Mouse (Mus musculus) stomach, postnatal 0 days (tissue): ENCODE measurements around the gene Arid5b. TPM values are rescaled to one million over a fixed set of nuclear protein-coding genes. Genes with fewer than 3 reads are reported as not detected.

Source experiments
- ATAC-seq: fragments of 200-750 bp; cut with Nextera tagmentation; 2 replicates; pipeline ENCODE4 v1.8.0; 2017; ENCODE audit not compliant: low FRiP score, low TSS enrichment
- DNase-seq: peaks from one replicate; pipeline ENCODE4 v3.0.0-alpha.2; 2016; ENCODE audit warnings: low spot score
- H3K27ac ChIP-seq: fragments of 300-500 bp; sonication (generic); replicated peaks from 2 replicates; pipeline ENCODE4 v1.5.1; 2014; ENCODE audit warnings: mild to moderate bottlenecking, control low read depth
- H3K27me3 ChIP-seq: fragments of 300-500 bp; sonication (generic); 2 replicates; pipeline ENCODE4 v1.6.1; 2014; ENCODE audit warnings: low read length; ENCODE audit not compliant: control insufficient read depth, insufficient read depth
- H3K36me3 ChIP-seq: fragments of 300-500 bp; sonication (generic); 2 replicates; pipeline ENCODE4 v1.6.1; 2014; ENCODE audit warnings: low read length, mixed read lengths; ENCODE audit not compliant: control insufficient read depth, insufficient read depth
- H3K4me1 ChIP-seq: fragments of 300-500 bp; sonication (generic); replicated peaks from 2 replicates; pipeline ENCODE4 v1.6.1; 2014; ENCODE audit warnings: antibody characterized with exemption; ENCODE audit not compliant: control insufficient read depth, insufficient read depth
- H3K4me2 ChIP-seq: fragments of 300-500 bp; sonication (generic); replicated peaks from 2 replicates; pipeline ENCODE4 v1.6.1; 2014; ENCODE audit warnings: low read depth, mild to moderate bottlenecking, control low read depth, moderate library complexity
- H3K4me3 ChIP-seq: fragments of 300-500 bp; sonication (generic); 2 replicates; pipeline ENCODE4 v1.5.1; 2014; ENCODE audit warnings: low read depth, low read length, control low read depth
- H3K9ac ChIP-seq: fragments of 300-500 bp; sonication (generic); 2 replicates; pipeline ENCODE4 v1.6.1; 2014; ENCODE audit warnings: mild to moderate bottlenecking, low read length, control low read depth, mixed read lengths
- H3K9me3 ChIP-seq: fragments of 300-500 bp; sonication (generic); 2 replicates; pipeline ENCODE4 v1.6.1; 2016; ENCODE audit warnings: low read length; ENCODE audit not compliant: control insufficient read depth
- CTCF ChIP-seq: IDR thresholded peaks from 2 replicates; pipeline ENCODE4 v1.5.1; 2016; ENCODE audit warnings: antibody characterized with exemption, low read depth, mild to moderate bottlenecking, moderate library complexity
- EP300 ChIP-seq: optimal IDR thresholded peaks from 2 replicates; pipeline ENCODE3; 2016; ENCODE audit warnings: antibody characterized with exemption
- WGBS: fragments of 180-500 bp; shearing (Covaris S2); extraction: QIAGEN DNeasy Blood & Tissue Kit; methylation state at CpG from one replicate; pipeline ENCODE4 v1.1.7; 2014; 5-methylcytosine and 5-hydroxymethylcytosine counted together
- polyA plus RNA-seq: library from polyadenylated mRNA; unstranded; fragments of >200 nt; fragmentation: Nextera tagmentation; extraction: Ambion mirVana; gene quantifications from 2 replicates; pipeline ENCODE4 v1.2.1, GENCODE M21; 2015

Gene Arid5b
- polyA plus RNA-seq, 1 experiment from 2014 or later: 18.3 TPM

GRCm38 (mm10) chr10:68281775-68282106, 3.2 kb upstream of the Arid5b start:
- H3K4me1 ChIP-seq: no peaks in the 10 kb centered on the region
- H3K27ac ChIP-seq: peak overlapping the region; percentile 26; the same call in 1 of the 2 replicates
- H3K27me3 ChIP-seq: no peaks in the 10 kb centered on the region
- no peak for TF ChIP-seq EP300
- no peak for TF ChIP-seq CTCF
- H3K36me3 ChIP-seq: no peaks in the 10 kb centered on the region
- 28% methylated on average over 3 of the region's 3 CpGs for WGBS
- DNase-seq (no peak), ATAC-seq (no peak)
- H3K4me2 ChIP-seq: no peak overlapping the region
- H3K4me3 ChIP-seq: no peak overlapping the region
- no peak overlapping the region for H3K9ac ChIP-seq
- no peaks in the 10 kb centered on the region for H3K9me3 ChIP-seq

DNA sequence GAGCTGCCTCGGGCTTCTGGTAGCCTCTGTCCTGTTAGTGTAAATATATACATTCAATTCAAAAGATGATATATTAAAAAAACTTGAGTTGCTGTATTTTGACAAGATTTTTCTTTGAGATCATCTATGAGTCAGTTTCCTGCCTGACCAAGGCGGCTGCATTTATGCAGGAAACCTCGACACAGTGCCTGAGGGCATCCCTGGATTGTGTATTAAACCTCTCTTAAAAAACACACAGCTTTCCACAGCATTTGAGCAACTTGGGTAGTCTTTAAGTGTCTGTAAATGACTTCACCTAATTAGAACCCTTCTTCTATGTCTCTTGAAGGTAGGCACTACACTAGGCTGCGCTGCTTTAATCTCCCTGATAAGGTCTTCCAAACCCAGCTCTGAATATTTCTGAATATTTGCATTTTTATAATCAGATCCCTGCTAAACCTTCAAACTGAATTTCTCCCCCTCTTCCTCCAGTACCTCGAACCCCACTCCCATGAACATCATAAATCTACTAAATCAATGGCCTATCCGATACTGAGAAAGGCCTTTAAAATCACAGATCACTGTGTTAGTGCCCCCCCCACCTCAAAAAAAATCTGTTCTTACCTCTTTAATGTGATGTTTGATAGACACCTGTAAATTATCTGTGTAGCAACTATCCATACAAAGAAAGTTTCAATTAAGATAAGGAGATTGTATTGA, 2.7 kb upstream of the Arid5b start:
- Histone ChIP-seq H3K4me2 (no peak overlapping the region), H3K9ac (no peak overlapping the region), H3K4me1 (no peaks in the 10 kb centered on the region), H3K4me3 (no peak overlapping the region), H3K36me3 (no peaks in the 10 kb centered on the region), H3K9me3 (no peaks in the 10 kb centered on the region), H3K27ac (no peak overlapping the region), H3K27me3 (no peaks in the 10 kb centered on the region)
- DNase-seq: no peak
- 69% methylated on average over 6 of the region's 6 CpGs for WGBS
- no peak for ATAC-seq
- no peak for TF ChIP-seq EP300

DNA sequence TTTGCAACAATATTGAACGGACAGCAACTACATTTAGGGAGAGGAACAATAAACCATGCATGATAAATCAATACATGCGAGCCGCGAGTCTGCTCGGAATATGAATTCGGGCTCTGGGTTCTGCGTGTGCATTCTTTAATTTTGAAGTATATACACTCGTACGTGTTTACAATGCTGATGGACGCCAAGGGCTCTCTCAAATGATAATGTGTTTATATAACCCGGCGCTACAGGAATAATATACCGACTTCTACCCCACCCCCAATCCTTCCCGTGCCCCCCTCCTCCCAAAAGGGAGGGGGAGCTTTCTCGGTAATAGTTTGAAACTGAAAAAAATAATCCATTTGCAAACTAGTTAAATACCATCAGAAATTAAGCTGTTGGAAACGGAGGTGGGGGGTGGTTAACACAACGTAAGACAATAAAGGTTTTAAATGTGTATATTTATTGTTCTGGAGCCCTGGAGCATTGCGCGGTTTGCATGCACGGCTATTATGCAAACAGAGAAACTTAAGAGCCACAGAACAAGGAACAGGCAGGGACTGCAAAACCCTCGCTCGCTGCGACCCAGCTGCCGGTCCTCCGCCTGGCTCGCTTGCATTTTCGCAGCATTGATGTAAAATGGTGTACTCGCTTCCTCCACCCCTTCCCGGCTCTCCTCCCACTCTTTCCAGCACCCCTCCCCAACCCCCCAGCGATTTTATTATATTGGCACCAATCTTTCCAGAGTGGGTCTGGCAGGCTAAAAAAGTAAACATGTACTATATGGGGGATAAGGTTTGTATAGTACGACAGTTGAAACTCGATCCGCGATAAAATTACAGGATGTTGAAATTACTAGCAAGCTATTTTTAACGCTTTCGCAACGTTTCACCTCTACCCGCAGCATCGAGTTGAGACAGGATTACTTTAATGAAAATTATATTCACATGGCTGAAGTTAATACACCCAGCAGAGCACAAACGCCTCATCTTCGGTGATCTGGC, 1.3 kb upstream of the Arid5b start:
- DNase-seq: peak; percentile 71
- peak overlapping the region; percentile 79 for H3K27ac ChIP-seq

DNA sequence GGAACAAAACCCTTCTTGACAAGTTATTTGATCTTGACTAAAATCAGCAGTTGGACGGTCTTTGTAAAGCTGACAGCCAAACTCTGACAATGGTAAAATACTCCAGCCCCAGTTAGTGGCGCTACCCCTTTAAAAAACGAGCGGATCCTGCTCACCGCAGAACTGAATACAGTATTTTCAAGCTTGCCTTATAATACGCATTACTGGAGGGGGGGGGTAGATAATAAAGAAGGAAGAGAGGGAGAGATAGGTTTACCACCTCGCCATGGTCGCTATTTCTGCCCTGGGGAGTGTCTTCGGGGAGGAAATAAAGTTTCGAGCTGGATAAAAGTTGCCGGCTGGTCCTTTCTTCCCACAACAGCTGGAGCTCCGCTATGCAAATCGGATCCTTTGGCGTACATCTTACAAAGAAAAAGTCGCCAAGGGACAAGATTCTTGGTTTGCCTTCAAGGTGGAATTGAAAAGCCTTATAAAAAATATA, 829 bp downstream of the Arid5b start:
- no peak for ATAC-seq
- DNase-seq: peak; percentile 49
- H3K4me3 ChIP-seq: peak overlapping the region; percentile 69
- H3K4me2 ChIP-seq: peak overlapping the region; percentile 68
- H3K4me1 ChIP-seq: no peaks in the 10 kb centered on the region
- no peak for TF ChIP-seq EP300
- TF ChIP-seq CTCF: peak; percentile 34
- peak overlapping the region; percentile 55 for H3K9ac ChIP-seq
- H3K9me3 ChIP-seq: no peaks in the 10 kb centered on the region
- H3K36me3 ChIP-seq: no peaks in the 10 kb centered on the region
- no peaks in the 10 kb centered on the region for H3K27me3 ChIP-seq
- under 1% methylated on average over 15 of the region's 15 CpGs for WGBS
- H3K27ac ChIP-seq: peak overlapping the region; percentile 82

More for the DNA sequence above, 1.3 kb upstream of the Arid5b start:
- peak overlapping the region; percentile 65 for H3K9ac ChIP-seq
- no peaks in the 10 kb centered on the region for H3K27me3 ChIP-seq
- H3K4me3 ChIP-seq: peak overlapping the region; percentile 69
- H3K4me2 ChIP-seq: peak overlapping the region; percentile 68
- H3K9me3 ChIP-seq: no peaks in the 10 kb centered on the region
- ATAC-seq: no peak
- H3K4me1 ChIP-seq: no peaks in the 10 kb centered on the region
- TF ChIP-seq CTCF: no peak
- TF ChIP-seq EP300: no peak
- H3K36me3 ChIP-seq: no peaks in the 10 kb centered on the region
- WGBS: under 1% methylated on average over 41 of the region's 41 CpGs

GRCm38 (mm10) chr10:68276976-68277441, 1.5 kb downstream of the Arid5b start:
- Histone ChIP-seq H3K27me3 (no peaks in the 10 kb centered on the region), H3K9me3 (no peaks in the 10 kb centered on the region), H3K36me3 (no peaks in the 10 kb centered on the region), H3K9ac (peak overlapping the region; percentile 73), H3K4me1 (no peaks in the 10 kb centered on the region), H3K4me3 (peak overlapping the region; percentile 69), H3K4me2 (peak overlapping the region; percentile 68), H3K27ac (peak overlapping the region; percentile 95)
- TF ChIP-seq EP300 (no peak), CTCF (no peak)
- peak; percentile 71 for ATAC-seq
- under 1% methylated on average over 34 of the region's 34 CpGs for WGBS
- peak; percentile 64 for DNase-seq
